Mouse (Mus musculus) c-Kit-positive CD71-negative TER-119-negative erythroid progenitor cells, embryonic 14.5 days (primary cell): Measurements from ENCODE around the gene Notch2.

Experiments
- DNase-seq: peaks from one replicate; pipeline ENCODE4 v3.0.0-alpha.2; 2013; ENCODE audit warnings: low read depth

Gene Notch2

GRCm38 (mm10) chr3:98157073-98157472 is 143.7 kb downstream of the Notch2 start:
- DNase-seq = peak; percentile 12

DNA sequence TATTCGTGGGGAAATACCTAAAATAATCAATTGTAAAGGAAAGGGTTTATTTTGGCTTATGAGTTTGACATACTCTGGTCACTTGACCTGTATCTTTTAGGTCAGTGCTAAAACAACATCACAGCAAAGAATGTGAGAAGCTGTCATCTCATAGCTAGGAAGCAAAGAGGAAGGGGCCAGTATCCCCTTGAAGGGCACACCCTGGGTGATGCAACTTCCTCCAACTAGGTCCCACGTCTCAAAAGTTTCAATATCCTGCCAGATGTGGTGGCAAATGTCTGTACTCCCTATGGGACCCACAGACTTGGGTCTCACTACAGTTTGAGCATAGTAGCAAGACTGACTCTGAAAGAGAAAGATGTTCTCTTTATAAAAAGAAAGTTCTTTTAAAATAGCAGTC is 144.3 kb downstream of the Notch2 start:
- DNase-seq = peak; percentile 19

- no peak for DNase-seq
These were observed 145.3 kb downstream of the Notch2 start for GRCm38 (mm10) chr3:98158646-98159045.

GRCm38 (mm10) chr3:98159289-98159688 is 146.0 kb downstream of the Notch2 start:
- no peak for DNase-seq

DNA sequence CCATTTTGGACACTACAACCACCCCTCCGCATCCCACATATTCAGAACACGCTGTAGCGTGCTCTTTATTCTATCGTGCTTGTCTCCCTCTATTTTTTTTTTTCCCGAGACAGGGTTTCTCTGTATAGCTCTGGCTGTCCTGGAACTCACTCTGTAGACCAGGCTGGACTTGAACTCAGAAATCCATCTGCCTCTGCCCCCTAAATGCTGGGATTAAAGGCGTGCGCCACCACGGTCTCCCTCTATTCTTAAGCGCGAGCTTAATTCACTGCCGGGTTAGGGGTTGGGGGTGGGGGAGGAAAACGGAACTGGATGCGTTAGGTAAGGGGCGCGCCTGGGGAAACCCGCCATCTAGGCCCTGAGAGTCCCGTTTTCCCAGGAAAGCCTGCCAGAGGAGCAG is 147.0 kb downstream of the Notch2 start, which contains the start of gene Adam30:
Gene Adam30, plus strand, starts transcription at position 301 of the 400 bp plus-strand sequence.
- no peak for DNase-seq

DNA sequence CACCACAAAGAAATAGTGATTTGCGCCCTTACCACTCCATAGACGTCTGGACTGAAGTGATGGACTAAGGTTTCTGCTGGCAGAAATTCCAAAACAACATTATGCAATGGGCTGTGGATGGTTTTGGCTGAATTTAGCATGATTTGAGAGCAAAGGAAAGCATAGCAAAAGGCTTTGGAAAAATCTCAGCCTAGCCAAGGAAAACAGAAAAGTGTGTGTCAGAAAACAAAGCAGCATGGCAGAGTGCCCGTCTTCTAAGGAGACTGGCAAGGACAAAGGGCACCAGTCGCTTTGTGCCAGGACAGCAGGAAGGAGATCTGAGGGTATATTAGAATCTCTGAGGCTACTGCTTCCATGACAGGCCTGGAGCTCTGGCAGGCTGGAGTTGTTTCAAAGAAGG is 165.0 kb downstream of the Notch2 start:
- no peak for DNase-seq

DNA sequence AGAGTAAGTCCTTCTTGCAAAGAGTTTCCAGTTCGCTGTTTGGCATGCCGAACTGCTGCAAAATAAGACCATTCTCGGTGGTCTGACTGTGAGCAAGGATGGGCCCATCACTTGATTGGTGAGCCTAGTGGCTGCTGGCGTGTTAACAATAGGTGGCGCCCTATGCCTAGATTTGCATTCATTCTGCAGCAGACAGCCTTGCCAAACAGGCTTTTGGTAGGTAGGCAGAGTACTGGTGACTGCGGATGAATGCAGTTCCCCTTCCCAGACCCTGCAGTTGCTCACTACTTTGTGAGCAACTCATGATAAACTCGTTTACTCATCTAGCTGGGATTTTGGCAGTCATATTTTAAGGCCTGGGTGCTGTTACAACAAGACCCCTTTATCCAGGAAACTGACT is 167.5 kb downstream of the Notch2 start:
- DNase-seq = peak; percentile 12

DNA sequence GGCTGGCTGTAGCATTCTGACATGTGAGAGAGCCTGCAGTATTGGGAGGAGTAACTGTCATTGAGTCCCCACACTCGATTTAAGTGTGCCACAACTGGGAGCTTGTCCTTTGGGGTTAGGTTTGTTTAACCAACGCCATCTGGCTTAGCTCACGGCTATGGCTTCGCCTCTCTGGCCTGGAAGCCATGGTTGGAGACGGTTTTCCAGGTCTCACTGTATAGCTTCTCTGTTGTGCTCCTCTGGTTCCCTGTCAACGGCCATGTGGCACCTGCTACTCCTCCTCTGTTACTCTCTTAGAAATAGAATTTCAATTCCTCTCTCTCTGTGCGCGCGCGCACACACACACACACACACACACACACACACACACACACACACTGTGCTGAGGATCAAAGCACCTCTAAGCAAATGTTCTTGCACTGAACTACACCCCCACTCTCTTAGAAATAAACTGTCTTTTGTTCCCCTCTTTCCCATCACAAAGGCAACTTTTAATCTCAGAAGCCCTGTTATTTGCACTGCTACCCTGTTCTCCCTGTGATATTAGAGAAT is 171.9 kb downstream of the Notch2 start:
- no peak for DNase-seq

GRCm38 (mm10) chr3:98187777-98188176 is 174.4 kb downstream of the Notch2 start:
- DNase-seq = no peak

GRCm38 (mm10) chr3:98197711-98198532 is 184.6 kb downstream of the Notch2 start:
- no peak for DNase-seq

- no peak for DNase-seq
These were observed 186.4 kb downstream of the Notch2 start for GRCm38 (mm10) chr3:98199747-98200146.
